Mouse (Mus musculus): ENCODE measurements at regions not wholly inside any gene's neighbourhood (a gene's known extent, or its start where the extent isn't known, plus 50 kb on each side); places are given as distances from the start of the nearest gene placed in this dataset.

DNA sequence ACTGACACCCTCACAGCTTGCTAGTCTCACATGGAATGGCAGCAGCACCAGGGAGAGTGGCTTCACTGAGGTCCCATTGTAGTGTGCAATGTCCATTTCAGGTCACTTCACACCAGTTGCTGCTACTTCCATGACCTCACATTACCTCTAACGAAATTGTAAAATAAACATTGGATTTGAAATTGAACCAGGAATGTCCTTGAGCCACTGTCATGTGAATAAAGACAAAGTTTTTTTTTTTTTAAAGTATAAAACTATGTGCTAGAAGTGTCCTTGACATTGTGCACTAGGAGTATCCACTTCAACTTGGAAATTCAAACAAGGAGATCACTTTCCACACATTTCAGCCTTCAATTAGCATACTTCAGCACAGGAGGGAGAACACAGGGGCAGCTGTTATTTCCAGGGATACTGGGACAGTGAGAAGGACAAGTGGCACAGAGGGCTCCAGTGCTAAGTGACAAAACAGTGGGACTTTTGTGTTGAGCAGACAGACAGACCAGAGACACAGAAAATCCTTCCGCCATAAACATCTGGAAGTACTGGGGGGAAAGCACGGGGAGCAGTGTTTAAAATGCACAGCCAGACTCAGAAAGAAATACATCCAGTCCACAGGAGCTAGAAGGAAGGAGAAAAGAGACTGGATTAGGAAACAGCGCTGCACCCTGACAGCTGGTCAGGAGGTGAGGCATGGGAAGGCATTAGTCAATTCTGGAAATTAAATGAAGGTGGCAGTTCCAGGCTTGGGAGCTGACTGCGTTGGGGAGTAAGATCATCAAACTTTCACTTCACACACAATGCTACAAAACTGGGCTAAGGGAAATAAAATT, 49.9 kb upstream of the Prkd1 start:
- H3K4me1 ChIP-seq (ENCODE audit: control insufficient read depth, insufficient read depth, low read length) = no peaks in the 10 kb centered on the region
- H3K4me2 ChIP-seq (ENCODE audit: low read depth, low read length) = no peak overlapping the region
- no peaks in the 10 kb centered on the region for H3K9me3 ChIP-seq (replicated peaks; ENCODE audit: control insufficient read depth, low read length)
- no peak overlapping the region for H3K9ac ChIP-seq (replicated peaks; ENCODE audit: low read length)
- H3K4me3 ChIP-seq (ENCODE audit: low read depth, low read length) = no peak overlapping the region
- no peaks in the 10 kb centered on the region for H3K36me3 ChIP-seq (replicated peaks; ENCODE audit: control insufficient read depth, insufficient read depth, low read depth, low read length)
- WGBS = 35% methylated on average over 5 of the region's 5 CpGs
- H3K27ac ChIP-seq (replicated peaks; ENCODE audit: low read depth, low read length) = no peak overlapping the region
- ATAC-seq (replicated peaks; ENCODE audit: insufficient number of reproducible peaks, low FRiP score, low TSS enrichment, low read depth) = 0 out of 2 replicates have a peak, but pooled peaks have one; percentile 23
- DNase-seq (ENCODE audit: low spot score) = peak; percentile 28
- H3K27me3 ChIP-seq (ENCODE audit: control insufficient read depth, insufficient read depth, low read length) = no peaks in the 10 kb centered on the region

Data from embryonic facial prominence, embryonic 11.5 days (tissue).